Mouse (Mus musculus) ES-Bruce4 (cell line): ENCODE data around the gene Fam129b. TPM values are rescaled to one million over a fixed set of nuclear protein-coding genes. Genes with fewer than 3 reads are reported as not detected.
A peak's percentile ranks its signal among the peaks of the same experiment; 100 is the strongest.

Source experiments
- H3K27ac ChIP-seq: 2 replicates; pipeline ENCODE4 v1.5.1; 2012; ENCODE audit warnings: low read length, inconsistent platforms; ENCODE audit not compliant: insufficient read depth
- H3K27me3 ChIP-seq: 2 replicates; pipeline ENCODE4 v1.6.1; 2012; ENCODE audit warnings: mild to moderate bottlenecking, low read length, inconsistent platforms; ENCODE audit not compliant: control insufficient read depth, poor library complexity, insufficient read depth, severe bottlenecking
- H3K36me3 ChIP-seq: 2 replicates; pipeline ENCODE4 v1.6.1; 2012; ENCODE audit warnings: inconsistent platforms, mild to moderate bottlenecking, low read length, moderate library complexity; ENCODE audit not compliant: control insufficient read depth, poor library complexity, insufficient read depth, severe bottlenecking
- H3K4me1 ChIP-seq: one replicate; pipeline ENCODE4 v1.8.1; 2011; ENCODE audit warnings: low read length; ENCODE audit not compliant: control insufficient read depth, insufficient read depth
- H3K4me3 ChIP-seq: 2 replicates; pipeline ENCODE4 v1.5.1; 2011; ENCODE audit warnings: low read depth, mild to moderate bottlenecking, low read length
- H3K9ac ChIP-seq: 2 replicates; pipeline ENCODE4 v1.6.1; 2012; ENCODE audit warnings: low read depth, mild to moderate bottlenecking, inconsistent platforms; ENCODE audit not compliant: poor library complexity, severe bottlenecking
- H3K9me3 ChIP-seq: replicated peaks from 2 replicates; pipeline ENCODE4 v1.6.1; 2012; ENCODE audit warnings: mild to moderate bottlenecking, low read length, inconsistent platforms; ENCODE audit not compliant: control insufficient read depth, poor library complexity, insufficient read depth, severe bottlenecking
- CTCF ChIP-seq: IDR thresholded peaks from one replicate; pipeline ENCODE4 v1.8.1; 2011; ENCODE audit warnings: low read depth, low read length
- EP300 ChIP-seq: IDR thresholded peaks from 2 replicates; pipeline ENCODE4 v1.6.1; 2011; ENCODE audit warnings: low read depth, low read length; ENCODE audit not compliant: insufficient read depth
- POLR2A ChIP-seq: IDR thresholded peaks from one replicate; pipeline ENCODE4 v1.8.1; 2011; ENCODE audit warnings: low read length; ENCODE audit not compliant: insufficient read depth
- polyA plus RNA-seq: library from polyadenylated mRNA; stranded (reverse); fragments of >200 nt; gene quantifications from 2 replicates; pipeline ENCODE4 v1.2.4, GENCODE M21; 2011; ENCODE audit warnings: low read depth; ENCODE audit not compliant: missing spikeins, insufficient read depth, insufficient read length

Fam129b gene
- polyA plus RNA-seq, 1 experiment: 65.5 TPM

DNA sequence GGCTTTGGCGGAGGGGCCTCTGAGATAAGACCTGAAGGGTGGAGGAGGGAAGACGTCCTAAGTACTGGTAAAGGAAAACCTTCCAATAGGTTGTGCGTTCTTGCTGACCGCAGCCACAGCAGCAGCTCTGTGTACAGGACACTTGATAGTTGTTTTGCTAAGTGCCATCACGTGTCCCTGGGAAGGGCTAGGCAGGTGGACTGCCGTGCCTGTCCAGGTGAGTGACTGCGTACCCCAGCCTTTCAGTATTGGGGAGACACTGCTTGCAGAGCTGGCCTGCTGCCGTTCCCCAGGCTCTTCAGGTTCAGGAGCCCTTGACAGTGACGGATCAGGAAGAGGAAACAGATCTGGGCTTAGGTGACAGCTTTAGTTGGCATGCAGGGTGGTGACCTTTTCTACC lies 15.4 kb downstream of the Fam129b start:
- Histone ChIP-seq H3K27me3 (no peaks in the 10 kb centered on the region), H3K9me3 (no peaks in the 10 kb centered on the region), H3K27ac (no peak overlapping the region), H3K36me3 (no peaks in the 10 kb centered on the region), H3K4me3 (no peak overlapping the region), H3K9ac (no peak overlapping the region), H3K4me1 (peaks cover 8% of the 10 kb centered on the region)
- no peak for TF ChIP-seq CTCF
- no peak for TF ChIP-seq POLR2A
- no peak for TF ChIP-seq EP300

DNA sequence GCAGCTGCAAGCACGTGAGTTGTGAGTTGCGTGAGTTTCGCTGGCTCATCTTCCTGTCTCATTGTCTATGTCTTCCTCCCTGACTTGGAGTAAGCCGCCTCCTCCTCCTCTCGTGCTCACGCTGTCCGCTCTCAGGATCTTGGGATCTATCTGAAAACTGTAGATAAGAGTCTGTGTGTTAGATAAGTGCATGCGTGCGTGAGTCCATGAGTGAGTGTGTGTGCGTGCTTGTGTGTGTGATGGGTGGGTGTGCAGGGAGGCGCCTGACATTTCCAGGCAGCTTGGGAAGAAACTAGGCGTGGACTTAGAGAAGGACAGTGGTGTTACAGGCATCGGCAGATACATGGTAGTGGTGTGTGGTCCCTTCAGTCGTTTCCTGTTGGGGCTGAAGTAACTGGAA lies 16.6 kb downstream of the Fam129b start:
- Histone ChIP-seq H3K27me3 (no peaks in the 10 kb centered on the region), H3K4me3 (no peak overlapping the region), H3K27ac (no peak overlapping the region), H3K9ac (no peak overlapping the region), H3K9me3 (no peaks in the 10 kb centered on the region), H3K4me1 (peaks cover 17% of the 10 kb centered on the region), H3K36me3 (no peaks in the 10 kb centered on the region)
- TF ChIP-seq CTCF (no peak), POLR2A (no peak), EP300 (no peak)

DNA sequence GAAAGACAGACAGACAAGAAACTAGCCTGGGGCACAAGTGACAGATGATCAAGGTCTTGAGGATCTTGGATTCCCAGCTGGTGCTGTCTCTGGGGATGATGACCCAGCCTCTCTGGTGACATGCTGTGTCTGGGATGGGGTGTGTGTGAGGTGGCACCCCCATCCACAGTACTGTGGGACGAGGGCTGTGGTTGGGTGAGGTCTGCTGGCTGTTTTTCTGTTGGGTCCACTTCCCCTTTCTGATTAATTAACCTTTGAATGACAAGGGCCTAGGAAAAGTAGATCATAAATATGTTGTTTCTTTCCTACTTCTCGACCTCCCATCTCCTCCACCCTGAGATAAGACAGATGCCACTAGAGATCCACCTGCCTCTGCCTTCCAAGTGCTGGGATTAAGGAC lies 18.2 kb downstream of the Fam129b start:
- TF ChIP-seq EP300 (no peak), CTCF (no peak), POLR2A (no peak)
- Histone ChIP-seq H3K27me3 (no peaks in the 10 kb centered on the region), H3K9me3 (no peaks in the 10 kb centered on the region), H3K9ac (no peak overlapping the region), H3K36me3 (no peaks in the 10 kb centered on the region), H3K27ac (no peak overlapping the region), H3K4me3 (no peak overlapping the region), H3K4me1 (peaks cover 23% of the 10 kb centered on the region)

DNA sequence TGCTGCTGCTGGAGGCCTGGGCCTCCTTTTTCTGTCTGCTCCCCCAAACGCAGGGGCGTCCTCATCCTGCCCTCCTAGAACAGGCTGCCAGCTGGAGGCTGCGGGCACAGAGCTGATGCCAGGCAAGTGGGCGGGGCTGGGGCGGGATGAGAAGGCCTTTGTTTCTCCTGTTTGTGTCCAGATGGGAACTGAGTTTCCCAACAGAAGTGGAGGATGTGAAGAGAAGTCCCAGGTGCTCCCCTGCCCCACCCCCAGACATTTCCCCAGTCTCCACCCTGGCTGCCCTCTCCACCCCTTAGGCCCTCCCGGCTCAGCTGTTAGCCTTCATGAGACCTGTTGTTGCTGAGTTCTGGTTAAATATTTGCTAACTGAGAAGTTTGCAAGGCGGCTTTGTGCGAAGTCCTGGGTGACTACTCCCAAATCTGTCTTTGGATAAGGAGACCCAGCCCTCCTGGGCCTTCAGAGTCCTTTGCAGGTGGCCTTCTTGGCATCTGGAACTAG lies 19.7 kb downstream of the Fam129b start:
- Histone ChIP-seq H3K27ac (peak overlapping the region; percentile 54; the same call in 1 of the 2 replicates), H3K4me1 (peaks cover 23% of the 10 kb centered on the region)

DNA sequence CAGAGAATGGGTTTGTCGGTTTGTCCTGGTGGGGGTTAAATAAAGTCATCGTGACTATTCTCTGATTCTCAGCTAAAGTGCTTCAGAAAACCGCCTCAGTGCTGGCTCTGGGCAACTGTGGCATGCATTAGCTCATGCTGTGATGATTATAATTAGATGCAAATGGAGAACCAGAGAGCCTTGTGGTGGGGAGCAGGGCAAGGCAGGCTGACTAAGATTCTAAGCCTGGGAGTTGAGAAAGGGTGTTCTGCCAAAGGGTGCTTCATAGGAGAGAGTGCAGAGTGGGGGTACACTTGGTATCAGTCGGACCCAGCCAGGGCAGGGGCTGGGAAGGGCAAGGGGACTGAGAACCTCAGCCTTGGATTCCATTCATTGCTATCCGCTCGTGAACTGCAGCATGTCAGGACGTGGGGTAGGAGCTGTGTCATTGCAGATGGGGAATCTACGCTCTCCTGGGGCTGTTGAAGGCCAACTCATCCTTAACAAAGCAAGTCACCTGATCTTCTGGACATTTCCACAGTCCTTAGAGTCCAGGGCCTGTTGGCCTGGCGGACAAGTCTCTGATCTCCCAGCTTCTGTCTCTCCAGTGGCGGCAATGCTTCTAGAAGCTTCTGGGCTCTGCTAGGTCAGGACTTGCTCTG lies 20.7 kb downstream of the Fam129b start:
- Histone ChIP-seq H3K27me3 (no peaks in the 10 kb centered on the region), H3K36me3 (no peaks in the 10 kb centered on the region), H3K9ac (no peak overlapping the region), H3K27ac (no peak overlapping the region), H3K4me1 (peaks cover 23% of the 10 kb centered on the region), H3K4me3 (no peak overlapping the region), H3K9me3 (no peaks in the 10 kb centered on the region)
- no peak for TF ChIP-seq EP300
- no peak for TF ChIP-seq CTCF
- TF ChIP-seq POLR2A: no peak

More for the DNA sequence above, 19.7 kb downstream of the Fam129b start:
- 0 out of 2 replicates have a peak, but pooled peaks have one; percentile 44 for TF ChIP-seq EP300
- TF ChIP-seq CTCF: no peak
- no peak for TF ChIP-seq POLR2A
- Histone ChIP-seq H3K36me3 (no peaks in the 10 kb centered on the region), H3K27me3 (no peaks in the 10 kb centered on the region), H3K9me3 (no peaks in the 10 kb centered on the region), H3K9ac (no peak overlapping the region), H3K4me3 (no peak overlapping the region)

DNA sequence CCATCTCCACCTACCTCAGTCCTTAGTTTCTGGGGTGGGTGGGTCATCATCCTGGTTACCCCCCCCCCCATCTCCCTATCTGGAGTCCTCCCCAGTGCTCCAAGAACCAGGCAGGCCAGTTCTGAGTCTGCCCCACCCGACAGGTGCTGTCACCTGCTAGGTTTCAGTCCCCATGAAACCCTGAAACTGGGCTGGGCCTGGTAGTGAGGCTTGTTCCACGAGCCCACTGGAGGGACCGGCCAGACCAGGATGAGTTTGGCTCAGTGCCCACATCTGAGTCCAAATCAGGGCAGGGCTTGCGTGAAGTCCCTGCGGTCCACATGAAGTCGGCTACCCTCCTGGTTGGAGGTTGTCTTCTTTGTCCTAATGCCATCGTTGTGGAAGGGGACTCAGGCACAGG lies 23.1 kb downstream of the Fam129b start:
- Histone ChIP-seq H3K9ac (no peak overlapping the region), H3K27me3 (no peaks in the 10 kb centered on the region), H3K36me3 (no peaks in the 10 kb centered on the region), H3K4me3 (no peak overlapping the region), H3K4me1 (peaks cover 32% of the 10 kb centered on the region), H3K27ac (no peak overlapping the region), H3K9me3 (no peaks in the 10 kb centered on the region)
- TF ChIP-seq CTCF (no peak), EP300 (no peak), POLR2A (no peak)
